Mouse (Mus musculus): ENCODE measurements at regions not wholly inside any gene's neighbourhood (a gene's known extent, or its start where the extent isn't known, plus 50 kb on each side); places are given as distances from the start of the nearest gene placed in this dataset.
A peak's percentile ranks its signal among the peaks of the same experiment; 100 is the strongest.

GRCm38 (mm10) chr12:78055956-78056355 is 138.1 kb upstream of the Gm6657 start:
- peaks cover 8% of the 10 kb centered on the region; the same call in 1 of the 2 replicates for H3K27me3 ChIP-seq (ENCODE audit: control insufficient read depth, insufficient read depth, low read length)
- H3K9me3 ChIP-seq (replicated peaks; ENCODE audit: control insufficient read depth, low read length): no peaks in the 10 kb centered on the region
- H3K27ac ChIP-seq (ENCODE audit: low read depth, low read length): no peak overlapping the region
- no peaks in the 10 kb centered on the region for H3K4me1 ChIP-seq (ENCODE audit: control insufficient read depth, insufficient read depth, low read length)
- no peaks in the 10 kb centered on the region for H3K36me3 ChIP-seq (ENCODE audit: control insufficient read depth, insufficient read depth, low read length)
- ATAC-seq (replicated peaks; ENCODE audit: insufficient number of reproducible peaks, low FRiP score, low TSS enrichment): no peak
- peak overlapping the region; percentile 42; the same call in 1 of the 2 replicates for H3K4me2 ChIP-seq
- WGBS (ENCODE audit: insufficient replicate concordance): 3% methylated on average over 9 of the region's 9 CpGs
- H3K4me3 ChIP-seq (ENCODE audit: low read depth, low read length): no peak overlapping the region
- H3K9ac ChIP-seq (ENCODE audit: low read depth, low read length): no peak overlapping the region

- WGBS (ENCODE audit: insufficient replicate concordance): 69% methylated on average over 3 of the region's 3 CpGs
- H3K9ac ChIP-seq (ENCODE audit: low read depth, low read length): no peak overlapping the region
- no peak overlapping the region for H3K27ac ChIP-seq (ENCODE audit: low read depth, low read length)
- no peaks in the 10 kb centered on the region for H3K9me3 ChIP-seq (replicated peaks; ENCODE audit: control insufficient read depth, low read length)
- H3K4me3 ChIP-seq (ENCODE audit: low read depth, low read length): no peak overlapping the region
- H3K36me3 ChIP-seq (ENCODE audit: control insufficient read depth, insufficient read depth, low read length): no peaks in the 10 kb centered on the region
- H3K4me1 ChIP-seq (ENCODE audit: control insufficient read depth, insufficient read depth, low read length): no peaks in the 10 kb centered on the region
- ATAC-seq (replicated peaks; ENCODE audit: insufficient number of reproducible peaks, low FRiP score, low TSS enrichment): no peak
- H3K4me2 ChIP-seq: no peak overlapping the region
- peaks cover 8% of the 10 kb centered on the region; the same call in 1 of the 2 replicates for H3K27me3 ChIP-seq (ENCODE audit: control insufficient read depth, insufficient read depth, low read length)
Measured at GRCm38 (mm10) chr12:78057166-78057565, 136.9 kb upstream of the Gm6657 start.

GRCm38 (mm10) chr12:78059965-78060364 is 134.1 kb upstream of the Gm6657 start:
- Histone ChIP-seq H3K9me3 (replicated peaks; ENCODE audit: control insufficient read depth, low read length) (no peaks in the 10 kb centered on the region), H3K36me3 (ENCODE audit: control insufficient read depth, insufficient read depth, low read length) (no peaks in the 10 kb centered on the region), H3K4me1 (ENCODE audit: control insufficient read depth, insufficient read depth, low read length) (no peaks in the 10 kb centered on the region), H3K9ac (ENCODE audit: low read depth, low read length) (no peak overlapping the region), H3K4me3 (ENCODE audit: low read depth, low read length) (no peak overlapping the region), H3K4me2 (no peak overlapping the region), H3K27ac (ENCODE audit: low read depth, low read length) (no peak overlapping the region), H3K27me3 (ENCODE audit: control insufficient read depth, insufficient read depth, low read length) (peaks cover 5% of the 10 kb centered on the region; the same call in 1 of the 2 replicates)
- 57% methylated on average over 5 of the region's 5 CpGs for WGBS (ENCODE audit: insufficient replicate concordance)
- no peak for ATAC-seq (replicated peaks; ENCODE audit: insufficient number of reproducible peaks, low FRiP score, low TSS enrichment)

- Histone ChIP-seq H3K36me3 (ENCODE audit: control insufficient read depth, insufficient read depth, low read length) (no peaks in the 10 kb centered on the region), H3K4me3 (ENCODE audit: low read depth, low read length) (no peak overlapping the region), H3K4me2 (no peak overlapping the region), H3K4me1 (ENCODE audit: control insufficient read depth, insufficient read depth, low read length) (no peaks in the 10 kb centered on the region), H3K27ac (ENCODE audit: low read depth, low read length) (no peak overlapping the region), H3K9ac (ENCODE audit: low read depth, low read length) (no peak overlapping the region), H3K9me3 (replicated peaks; ENCODE audit: control insufficient read depth, low read length) (no peaks in the 10 kb centered on the region), H3K27me3 (ENCODE audit: control insufficient read depth, insufficient read depth, low read length) (no peaks in the 10 kb centered on the region)
- 83% methylated on average over 6 of the region's 6 CpGs for WGBS (ENCODE audit: insufficient replicate concordance)
- no peak for ATAC-seq (replicated peaks; ENCODE audit: insufficient number of reproducible peaks, low FRiP score, low TSS enrichment)
Measured at GRCm38 (mm10) chr12:78066024-78066423, 128.0 kb upstream of the Gm6657 start.

GRCm38 (mm10) chr12:78072935-78073334 is 121.1 kb upstream of the Gm6657 start:
- ATAC-seq (replicated peaks; ENCODE audit: insufficient number of reproducible peaks, low FRiP score, low TSS enrichment): no peak
- WGBS (ENCODE audit: insufficient replicate concordance): 77% methylated on average over 9 of the region's 9 CpGs
- H3K9ac ChIP-seq (ENCODE audit: low read depth, low read length): no peak overlapping the region
- H3K4me1 ChIP-seq (ENCODE audit: control insufficient read depth, insufficient read depth, low read length): no peaks in the 10 kb centered on the region
- H3K27me3 ChIP-seq (ENCODE audit: control insufficient read depth, insufficient read depth, low read length): no peaks in the 10 kb centered on the region
- no peak overlapping the region for H3K27ac ChIP-seq (ENCODE audit: low read depth, low read length)
- no peak overlapping the region for H3K4me2 ChIP-seq
- H3K9me3 ChIP-seq (replicated peaks; ENCODE audit: control insufficient read depth, low read length): no peaks in the 10 kb centered on the region
- H3K4me3 ChIP-seq (ENCODE audit: low read depth, low read length): no peak overlapping the region
- H3K36me3 ChIP-seq (ENCODE audit: control insufficient read depth, insufficient read depth, low read length): no peaks in the 10 kb centered on the region

- Histone ChIP-seq H3K9me3 (replicated peaks; ENCODE audit: control insufficient read depth, low read length) (no peaks in the 10 kb centered on the region), H3K4me3 (ENCODE audit: low read depth, low read length) (no peak overlapping the region)
- ATAC-seq (replicated peaks; ENCODE audit: insufficient number of reproducible peaks, low FRiP score, low TSS enrichment): no peak
Measured at GRCm38 (mm10) chr12:78074290-78074802, 119.7 kb upstream of the Gm6657 start.

GRCm38 (mm10) chr12:78077285-78077684 is 116.8 kb upstream of the Gm6657 start:
- Histone ChIP-seq H3K4me1 (ENCODE audit: control insufficient read depth, insufficient read depth, low read length) (no peaks in the 10 kb centered on the region), H3K4me3 (ENCODE audit: low read depth, low read length) (no peak overlapping the region), H3K4me2 (no peak overlapping the region), H3K27ac (ENCODE audit: low read depth, low read length) (no peak overlapping the region), H3K9ac (ENCODE audit: low read depth, low read length) (no peak overlapping the region), H3K27me3 (ENCODE audit: control insufficient read depth, insufficient read depth, low read length) (no peaks in the 10 kb centered on the region), H3K9me3 (replicated peaks; ENCODE audit: control insufficient read depth, low read length) (no peaks in the 10 kb centered on the region), H3K36me3 (ENCODE audit: control insufficient read depth, insufficient read depth, low read length) (no peaks in the 10 kb centered on the region)
- 31% methylated on average over 5 of the region's 5 CpGs for WGBS (ENCODE audit: insufficient replicate concordance)
- no peak for ATAC-seq (replicated peaks; ENCODE audit: insufficient number of reproducible peaks, low FRiP score, low TSS enrichment)

More at GRCm38 (mm10) chr12:78074290-78074802, 119.7 kb upstream of the Gm6657 start:
- Histone ChIP-seq H3K9ac (ENCODE audit: low read depth, low read length) (no peak overlapping the region), H3K36me3 (ENCODE audit: control insufficient read depth, insufficient read depth, low read length) (no peaks in the 10 kb centered on the region), H3K4me1 (ENCODE audit: control insufficient read depth, insufficient read depth, low read length) (no peaks in the 10 kb centered on the region), H3K27me3 (ENCODE audit: control insufficient read depth, insufficient read depth, low read length) (no peaks in the 10 kb centered on the region), H3K27ac (ENCODE audit: low read depth, low read length) (no peak overlapping the region), H3K4me2 (no peak overlapping the region)
- 82% methylated on average over 8 of the region's 8 CpGs for WGBS (ENCODE audit: insufficient replicate concordance)

- WGBS (ENCODE audit: insufficient replicate concordance): 69% methylated on average over 1 of the region's 1 CpGs
- no peak for ATAC-seq (replicated peaks; ENCODE audit: insufficient number of reproducible peaks, low FRiP score, low TSS enrichment)
- no peak overlapping the region for H3K4me2 ChIP-seq
- no peak overlapping the region for H3K4me3 ChIP-seq (ENCODE audit: low read depth, low read length)
- H3K9me3 ChIP-seq (replicated peaks; ENCODE audit: control insufficient read depth, low read length): no peaks in the 10 kb centered on the region
- no peak overlapping the region for H3K9ac ChIP-seq (ENCODE audit: low read depth, low read length)
- H3K27me3 ChIP-seq (ENCODE audit: control insufficient read depth, insufficient read depth, low read length): no peaks in the 10 kb centered on the region
- no peaks in the 10 kb centered on the region for H3K4me1 ChIP-seq (ENCODE audit: control insufficient read depth, insufficient read depth, low read length)
- no peaks in the 10 kb centered on the region for H3K36me3 ChIP-seq (ENCODE audit: control insufficient read depth, insufficient read depth, low read length)
- H3K27ac ChIP-seq (ENCODE audit: low read depth, low read length): no peak overlapping the region
Measured at GRCm38 (mm10) chr12:78082163-78082562, 111.9 kb upstream of the Gm6657 start.

GRCm38 (mm10) chr12:78086016-78086415 is 108.0 kb upstream of the Gm6657 start:
- H3K36me3 ChIP-seq (ENCODE audit: control insufficient read depth, insufficient read depth, low read length): no peaks in the 10 kb centered on the region
- H3K4me3 ChIP-seq (ENCODE audit: low read depth, low read length): no peak overlapping the region
- H3K27me3 ChIP-seq (ENCODE audit: control insufficient read depth, insufficient read depth, low read length): no peaks in the 10 kb centered on the region
- no peaks in the 10 kb centered on the region for H3K4me1 ChIP-seq (ENCODE audit: control insufficient read depth, insufficient read depth, low read length)
- no peak for ATAC-seq (replicated peaks; ENCODE audit: insufficient number of reproducible peaks, low FRiP score, low TSS enrichment)
- H3K9me3 ChIP-seq (replicated peaks; ENCODE audit: control insufficient read depth, low read length): no peaks in the 10 kb centered on the region
- no peak overlapping the region for H3K4me2 ChIP-seq
- WGBS (ENCODE audit: insufficient replicate concordance): 76% methylated on average over 5 of the region's 5 CpGs
- H3K9ac ChIP-seq (ENCODE audit: low read depth, low read length): no peak overlapping the region
- no peak overlapping the region for H3K27ac ChIP-seq (ENCODE audit: low read depth, low read length)
